Mouse (Mus musculus) cerebellum, postnatal 14 days (tissue): ENCODE data around the gene Gzmk.
"Not testable (repeated sequence)": the region's sequence is repeated elsewhere in the genome, so short reads cannot be mapped to it uniquely, and the experiment has no call there.

Experiments used
- DNase-seq, 2 experiments: peaks; one replicate each; pipeline ENCODE4 v3.0.0; 2021; ENCODE audit warnings: mixed read lengths in 2 of 2

The Gzmk gene

DNA sequence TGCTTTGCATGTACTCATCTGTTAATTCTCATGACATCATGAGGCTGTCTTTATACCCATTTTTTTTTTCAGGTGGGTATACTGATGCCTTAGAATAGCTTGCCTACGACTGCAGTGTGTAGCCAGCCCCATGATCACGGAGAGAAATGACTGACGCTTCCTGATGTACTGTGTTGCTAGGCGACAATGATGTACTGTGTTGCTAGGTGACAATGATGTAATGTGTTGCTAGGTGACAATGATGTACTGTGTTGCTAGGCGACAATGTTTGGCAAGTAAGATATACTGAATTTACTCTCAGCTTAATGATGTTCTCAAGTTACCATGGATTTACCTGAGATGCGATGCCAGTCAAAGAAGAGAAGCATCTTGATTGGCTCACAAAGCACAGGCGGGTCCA, at the start of gene Gzmk:
Gzmk (minus strand) TSS at position 98 of the 400 bp plus-strand sequence.
- DNase-seq, result no peak

GRCm38 (mm10) chr13:113271189-113271588, 45.5 kb upstream of the Gzmk start:
- DNase-seq, result no peak

DNA sequence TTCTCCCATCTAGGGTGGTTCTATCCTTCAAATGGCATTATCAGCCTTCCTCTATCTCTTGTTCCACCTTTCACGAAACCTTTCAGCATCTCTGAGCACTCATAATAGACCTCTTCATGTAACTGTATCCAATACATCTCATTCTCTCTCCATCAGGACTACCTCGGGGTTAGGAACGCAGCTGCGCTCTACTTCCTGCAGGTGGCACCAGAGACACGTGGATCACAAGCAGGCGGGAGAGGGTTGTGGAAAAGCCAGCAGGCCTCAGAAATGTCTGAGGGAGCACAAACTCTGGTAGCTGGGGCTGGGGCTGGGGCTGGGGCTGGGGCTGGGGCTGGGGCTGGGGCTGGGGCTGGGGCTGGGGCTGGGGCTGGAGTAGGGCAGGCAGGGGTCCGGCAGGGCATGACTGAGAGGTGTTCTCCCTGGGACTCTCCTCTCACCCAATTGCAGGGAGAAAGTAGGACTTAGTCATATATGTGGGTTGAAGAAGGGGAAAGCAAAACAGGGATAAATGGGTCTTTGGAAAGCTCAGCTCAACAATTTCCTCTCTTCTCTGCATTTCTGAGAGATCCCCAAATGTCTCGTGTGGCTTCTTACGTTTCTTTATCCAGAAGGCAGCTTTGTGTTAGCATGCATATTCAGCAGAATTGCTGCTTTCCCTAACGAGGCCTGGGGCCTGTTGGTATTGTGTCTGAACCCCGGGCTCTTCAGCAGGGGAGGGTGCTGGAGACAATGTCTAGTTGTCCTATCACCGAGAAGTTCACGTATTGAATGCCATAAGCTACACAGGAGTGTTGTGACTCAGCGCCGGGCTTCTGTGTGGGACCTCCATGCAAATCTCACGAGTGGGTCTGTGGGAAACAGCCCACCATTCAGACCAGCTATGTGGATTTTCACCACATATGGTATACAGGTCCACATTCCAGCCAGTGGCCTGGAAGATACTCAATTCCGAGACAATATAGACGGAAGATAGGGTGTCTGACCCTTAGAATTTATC, 44.4 kb upstream of the Gzmk start:
- DNase-seq, result peak; percentile 88 to 89

DNA sequence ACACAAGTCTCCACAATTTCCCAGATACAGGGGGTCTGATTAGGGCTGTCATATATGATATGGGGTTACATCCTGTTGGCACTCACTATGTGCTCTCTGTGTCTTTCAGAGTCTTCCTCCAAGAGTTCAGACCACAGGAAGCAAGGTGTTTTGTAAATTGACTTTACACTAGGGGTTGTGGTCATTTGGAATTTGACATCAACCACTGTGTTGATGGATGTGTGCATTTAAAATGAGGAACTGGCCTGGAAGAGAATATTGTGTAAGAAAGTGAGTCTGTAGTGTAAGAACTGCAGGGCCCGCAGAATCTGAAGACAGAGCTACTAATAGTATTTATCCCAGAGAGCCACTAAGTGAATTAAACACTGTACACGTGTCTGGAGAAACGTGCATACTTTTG, 41.5 kb upstream of the Gzmk start:
- no peak for DNase-seq

DNA sequence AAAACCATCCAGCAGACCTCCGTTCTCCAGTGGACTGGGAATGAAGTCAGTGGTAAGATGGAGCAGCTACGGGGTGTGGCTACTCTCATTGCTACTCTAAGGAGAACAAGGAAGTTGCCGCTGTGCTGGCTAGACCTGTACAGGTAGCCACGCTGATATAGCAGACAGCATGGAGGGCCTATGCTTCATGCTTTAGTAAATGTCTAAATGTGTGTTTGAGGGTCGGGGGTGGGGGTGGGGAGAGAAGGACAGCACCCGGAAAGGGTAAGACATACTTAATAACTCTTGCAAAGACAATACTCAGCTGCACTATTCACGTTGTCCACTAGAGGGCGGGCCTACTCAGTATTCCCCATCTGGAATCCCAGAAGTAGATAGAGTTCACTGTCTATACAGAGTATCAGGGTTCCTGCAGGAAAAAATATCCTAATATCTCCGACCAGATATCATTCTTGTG, 40.8 kb upstream of the Gzmk start:
- DNase-seq, result peak; percentile 82 to 87

GRCm38 (mm10) chr13:113265257-113265656, 39.5 kb upstream of the Gzmk start:
- peak; percentile 68 to 80 for DNase-seq

DNA sequence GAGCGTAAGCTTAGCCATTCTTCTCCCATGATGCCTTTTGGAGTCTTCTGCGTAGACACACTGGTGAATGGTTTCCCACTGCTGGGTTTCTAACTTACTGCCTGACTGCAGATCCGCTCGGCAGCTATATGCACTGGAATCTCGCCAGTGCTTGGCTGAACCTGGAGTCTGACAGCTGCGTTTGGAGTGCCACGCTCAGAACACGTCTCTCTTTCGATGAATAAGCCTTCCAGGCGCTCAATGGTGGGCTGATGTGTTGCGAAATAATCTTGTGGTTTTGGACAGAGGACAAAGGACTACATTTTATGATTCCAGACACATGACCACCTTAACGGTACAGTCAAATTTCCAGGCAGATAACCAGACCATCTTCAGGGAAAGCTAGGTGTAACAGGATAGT, 37.1 kb upstream of the Gzmk start:
- DNase-seq, result peak; percentile 49 to 52

DNA sequence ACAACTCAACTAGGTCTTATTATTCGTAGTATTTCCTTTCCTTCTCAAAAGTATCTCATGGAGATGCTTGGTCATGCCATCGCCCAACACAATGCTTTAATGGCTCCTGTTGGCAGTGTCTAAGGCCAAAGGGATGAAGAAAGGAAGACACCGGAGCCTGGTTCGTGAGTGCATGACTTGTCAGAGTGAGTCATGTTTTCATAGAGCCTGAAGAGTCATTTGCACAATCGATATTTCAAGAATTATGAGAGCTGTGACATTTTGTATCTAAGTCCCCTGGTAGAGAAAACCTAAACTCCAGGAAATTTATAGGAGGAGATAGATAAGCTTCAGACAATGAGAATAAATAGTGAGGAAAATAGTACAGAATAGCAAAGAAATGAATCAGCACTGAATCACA, 33.5 kb upstream of the Gzmk start:
- no peak for DNase-seq

DNA sequence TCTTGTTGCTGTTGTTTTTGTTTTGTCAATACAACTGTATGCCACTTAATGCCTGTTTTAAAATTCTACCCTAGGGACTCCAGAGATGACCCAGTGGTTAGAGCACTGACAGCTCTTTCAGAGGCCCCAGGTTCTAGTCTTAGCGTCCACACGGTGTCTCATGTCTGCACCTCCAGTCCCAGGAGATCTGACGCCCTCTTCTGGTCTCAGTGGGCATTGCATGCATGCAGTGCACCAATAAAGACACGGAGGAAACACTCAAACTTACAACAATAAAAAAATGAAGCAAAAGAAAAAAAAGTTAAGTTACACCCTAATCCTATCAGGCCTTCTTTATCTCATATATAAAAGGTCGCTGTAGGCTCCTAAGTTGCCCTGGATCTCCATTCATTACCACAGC, 31.5 kb upstream of the Gzmk start:
- no peak for DNase-seq

DNA sequence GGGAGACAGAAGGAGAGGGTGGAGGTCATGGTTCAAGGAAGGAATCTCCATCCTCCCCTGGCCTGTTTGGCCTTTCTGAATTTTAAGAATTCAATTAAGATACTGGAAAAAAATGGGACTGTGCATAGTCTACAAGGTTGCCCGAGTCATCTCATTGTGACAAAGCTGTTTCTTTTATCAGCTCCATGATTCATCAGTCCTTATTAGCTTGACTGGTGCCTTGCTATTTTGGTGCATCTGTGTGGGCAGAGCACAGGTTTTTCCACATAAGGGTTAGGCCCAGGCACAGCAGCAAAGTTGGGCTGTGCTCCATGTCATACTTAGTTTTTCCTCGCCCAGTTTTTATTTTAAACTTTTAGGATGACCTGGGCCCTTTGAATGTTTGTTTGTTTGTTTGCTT, 31.1 kb upstream of the Gzmk start:
- no peak for DNase-seq

DNA sequence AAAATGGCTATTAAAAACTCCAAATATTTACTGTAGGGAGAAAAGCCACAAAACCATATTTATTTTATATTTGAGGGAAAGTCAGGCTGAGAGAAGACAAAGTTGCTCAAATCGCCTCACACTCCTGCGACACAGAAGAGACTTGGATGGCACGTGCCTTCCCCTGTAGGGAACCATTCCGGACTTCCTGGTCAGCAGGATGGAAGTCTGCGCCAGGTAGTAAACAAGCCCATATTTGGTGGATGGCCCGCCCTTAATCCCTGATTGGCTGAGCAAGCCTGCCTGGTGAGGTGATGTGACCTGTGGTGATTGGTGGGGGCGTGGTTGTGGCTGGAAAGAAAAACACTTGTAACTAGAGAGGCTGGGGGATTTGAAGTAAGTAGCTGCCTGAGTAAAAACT, 26.9 kb upstream of the Gzmk start:
- DNase-seq, result not testable (repeated sequence)

DNA sequence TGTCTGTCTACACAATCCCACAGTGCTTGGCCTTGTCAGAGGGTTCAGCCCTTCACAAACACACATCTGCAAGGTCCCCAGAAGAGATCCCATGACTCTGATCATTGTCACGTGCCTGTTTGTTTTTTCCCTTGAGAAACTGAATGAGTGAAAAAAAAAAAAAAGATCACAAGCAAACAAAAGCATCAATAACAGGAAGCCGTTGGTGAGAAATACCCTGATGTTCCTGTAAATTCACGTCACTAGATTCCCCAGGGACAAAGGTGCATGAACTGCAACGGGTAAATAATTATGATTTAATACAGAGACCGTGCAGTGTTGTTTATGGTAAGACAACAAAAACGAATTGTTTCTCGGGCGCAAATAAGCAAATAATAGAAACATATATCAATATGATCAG, 19.3 kb upstream of the Gzmk start:
- DNase-seq, result no peak

GRCm38 (mm10) chr13:113242129-113242528, 16.4 kb upstream of the Gzmk start:
- no peak for DNase-seq

GRCm38 (mm10) chr13:113227666-113228463, 2.2 kb upstream of the Gzmk start:
- DNase-seq, result peak; percentile 9 to 21

DNA sequence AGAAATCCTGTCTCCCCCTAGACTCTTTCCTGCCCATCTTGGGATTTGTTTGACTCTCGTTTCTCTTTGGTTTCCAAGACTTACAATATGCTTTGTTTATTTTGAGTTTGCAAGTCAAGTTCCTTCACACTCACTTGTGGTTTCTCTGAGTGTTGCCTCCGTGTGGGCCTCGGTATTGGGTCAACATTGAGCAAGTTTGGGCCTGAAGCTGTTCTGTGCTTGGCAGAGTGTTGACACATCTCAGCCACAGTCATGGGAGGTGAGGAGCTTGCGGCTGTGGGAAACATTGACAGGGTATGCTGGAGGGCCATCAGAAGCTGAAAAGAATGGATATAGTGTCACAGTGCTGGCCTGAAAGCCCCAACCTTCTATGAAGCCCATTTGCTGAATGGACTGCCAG, 1.4 kb upstream of the Gzmk start:
- no peak for DNase-seq

- peak; percentile 58 to 67 for DNase-seq
These were observed 1.6 kb downstream of the Gzmk start for GRCm38 (mm10) chr13:113224105-113224504.

DNA sequence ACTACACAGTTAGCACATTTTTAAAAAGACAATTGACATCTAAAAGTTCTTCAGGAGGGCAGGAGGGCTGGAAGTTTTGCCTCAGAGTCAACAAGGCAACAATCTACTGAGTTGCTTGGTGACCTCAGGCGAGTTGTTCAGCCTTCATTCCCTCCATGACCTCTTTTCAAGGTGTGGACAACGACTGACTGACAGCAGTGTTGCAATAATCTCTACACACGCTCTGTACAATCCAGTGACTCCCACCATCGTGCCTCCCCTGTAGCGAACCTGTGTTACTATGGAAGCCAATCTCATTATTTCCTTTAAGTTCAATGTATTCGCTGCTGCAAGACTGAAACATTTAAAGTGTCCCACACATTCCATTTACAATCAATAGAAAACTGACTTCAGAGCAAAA, 3.9 kb downstream of the Gzmk start:
- DNase-seq, result no peak

GRCm38 (mm10) chr13:113213865-113214264, 11.8 kb downstream of the Gzmk start:
- DNase-seq, result no peak

DNA sequence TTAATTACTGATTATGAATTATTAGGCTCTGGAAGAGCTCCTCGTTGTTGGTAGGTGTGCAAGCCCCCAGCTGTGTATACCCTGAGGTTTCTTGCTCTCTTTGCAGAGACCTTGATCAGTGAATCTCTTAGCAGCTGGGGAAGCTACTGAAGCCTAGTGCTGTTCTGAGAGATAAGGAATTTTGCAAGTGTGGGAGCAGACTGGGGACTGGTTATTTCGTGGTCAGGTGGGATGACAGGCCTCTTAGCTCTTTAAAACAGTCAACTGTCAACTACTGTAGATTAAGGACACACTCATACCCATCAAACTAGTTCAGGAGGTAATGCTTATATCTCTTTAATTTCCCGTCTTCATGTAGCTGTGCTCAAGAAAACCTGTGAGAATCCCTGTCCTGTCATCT, 13.3 kb downstream of the Gzmk start:
- DNase-seq, result no peak

GRCm38 (mm10) chr13:113211345-113211744, 14.4 kb downstream of the Gzmk start:
- no peak for DNase-seq

DNA sequence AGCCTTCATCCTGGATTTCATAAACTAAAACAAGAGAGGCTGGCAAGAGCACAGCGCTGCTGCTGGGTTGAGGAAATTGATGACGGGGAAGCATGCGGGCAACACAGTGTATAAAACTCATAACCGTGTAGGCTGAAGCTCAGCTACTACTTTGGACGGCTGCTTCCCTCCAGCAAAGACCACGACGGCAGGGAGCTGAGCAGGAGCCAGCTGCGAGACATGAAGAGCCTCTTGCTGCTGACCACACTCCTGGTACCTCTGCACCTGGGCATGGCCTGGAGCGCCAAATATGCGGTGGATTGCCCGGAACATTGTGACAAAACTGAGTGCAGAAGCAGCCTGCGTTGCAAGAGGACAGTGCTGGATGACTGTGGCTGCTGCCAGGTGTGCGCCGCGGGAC, 16.1 kb downstream of the Gzmk start, which contains the start of gene Esm1:
Esm1 (plus strand) TSS at position 36 of the 400 bp plus-strand sequence.
- DNase-seq, result no peak

GRCm38 (mm10) chr13:113205346-113205745, 20.4 kb downstream of the Gzmk start:
- no peak for DNase-seq

GRCm38 (mm10) chr13:113203146-113203545, 22.6 kb downstream of the Gzmk start:
- DNase-seq, result no peak

DNA sequence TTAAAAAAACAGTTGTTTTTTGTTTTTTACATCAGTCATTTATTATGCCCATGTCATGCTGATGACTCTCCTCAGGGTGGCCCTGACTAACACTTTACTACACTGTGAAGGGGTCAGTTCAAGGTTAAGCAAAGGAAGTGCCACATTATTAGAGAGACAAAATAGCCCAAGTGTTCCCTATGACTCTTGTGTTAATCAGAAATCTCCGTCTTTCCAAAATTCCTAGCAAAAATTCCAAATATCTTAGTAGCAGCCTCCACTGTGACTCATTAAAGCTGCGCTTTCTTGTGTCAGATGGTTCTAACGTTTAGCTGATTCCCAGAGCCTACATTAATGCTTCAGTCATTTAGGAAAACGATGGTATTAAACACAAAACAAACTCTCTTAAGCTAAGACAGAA, 23.5 kb downstream of the Gzmk start:
- DNase-seq, result no peak
